Mouse (Mus musculus): Measurements from ENCODE around the gene Rps6kb2. TPM values are rescaled to one million over a fixed set of nuclear protein-coding genes. Genes with fewer than 3 reads are reported as not detected.
A peak's percentile ranks its signal among the peaks of the same experiment; 100 is the strongest.

The Rps6kb2 gene
- total RNA-seq, 2 experiments from 2014 or later, result 26.0 to 26.3 TPM

GRCm38 (mm10) chr19:4187303-4187702 lies 24.1 kb upstream of the Rps6kb2 start:
- DNase-seq, result no peak

- peak; percentile 47 for DNase-seq
Observed at GRCm38 (mm10) chr19:4184976-4185975, 22.1 kb upstream of the Rps6kb2 start.

GRCm38 (mm10) chr19:4183689-4184088 lies 20.5 kb upstream of the Rps6kb2 start:
- no peak for DNase-seq

DNA sequence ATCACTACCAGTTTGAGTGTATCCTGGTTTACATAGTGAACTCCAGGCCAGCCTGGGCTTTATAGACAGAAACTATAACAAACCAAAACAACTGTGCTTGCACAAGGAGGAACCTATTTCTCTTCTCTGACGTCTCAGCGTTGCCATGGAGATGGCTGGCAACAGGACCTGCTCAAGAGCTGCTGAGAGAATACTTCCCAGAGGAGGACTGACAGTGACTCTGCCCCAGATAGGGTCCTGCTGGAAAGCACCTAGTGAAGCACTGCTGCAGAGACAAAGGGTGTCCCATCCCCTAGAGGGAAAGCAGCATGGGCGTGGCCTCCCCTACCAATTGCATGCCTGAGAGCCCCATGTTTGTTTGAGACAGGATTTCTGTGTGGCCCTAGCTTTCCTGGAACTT lies 18.7 kb upstream of the Rps6kb2 start:
- peak; percentile 56 for DNase-seq

DNA sequence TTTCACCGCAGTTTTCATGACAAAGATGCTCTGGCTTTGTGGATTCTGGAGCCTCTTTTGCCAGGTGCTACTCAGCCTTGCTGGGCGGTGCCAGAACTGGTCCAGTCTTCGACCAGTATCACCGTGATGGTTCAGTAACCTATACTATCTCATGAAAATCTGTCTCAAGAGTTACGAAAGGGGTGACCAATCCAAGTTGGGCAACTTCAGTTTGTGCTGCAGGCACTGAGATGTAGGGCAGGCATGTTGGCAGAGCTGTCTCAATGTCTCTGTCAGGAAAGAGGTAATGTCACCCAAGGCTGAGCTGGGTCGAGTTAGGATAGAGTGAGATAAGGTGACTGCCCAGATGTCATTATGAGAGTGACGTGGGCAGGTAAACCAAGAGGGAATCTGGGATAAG lies 17.3 kb upstream of the Rps6kb2 start:
- DNase-seq, result no peak

DNA sequence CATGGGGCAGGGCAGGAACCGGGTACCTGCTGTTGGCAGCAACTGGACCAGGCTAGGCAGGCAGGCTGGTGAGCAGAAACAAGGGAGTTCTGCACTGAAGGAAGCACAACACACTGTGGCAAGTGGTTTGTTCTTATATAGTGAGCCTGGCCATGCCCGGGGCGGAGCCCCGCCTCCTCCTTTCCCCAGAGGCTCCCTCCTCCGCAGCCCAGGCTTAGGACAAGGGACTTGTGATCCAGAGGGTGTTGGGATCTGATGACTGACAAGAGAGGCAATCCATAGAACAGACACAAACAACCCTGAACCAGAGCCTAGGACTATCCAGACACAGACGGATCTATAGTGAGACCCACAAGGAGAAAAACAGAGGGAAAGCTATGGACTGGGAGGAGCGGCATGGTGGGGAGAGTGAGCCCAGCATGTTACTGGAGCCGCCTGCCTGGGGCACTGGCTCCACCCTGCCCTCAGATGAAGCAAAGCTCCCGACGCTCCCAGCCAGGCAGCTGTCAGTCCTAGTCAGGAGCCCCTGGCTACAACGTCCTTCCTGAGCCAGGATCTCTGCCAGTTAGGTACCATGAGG lies 12.3 kb upstream of the Rps6kb2 start, which contains the start of gene Carns1:
Gene Carns1 (minus strand): TSS at position 112 of the 580 bp plus-strand sequence.
- peak; percentile 76 for DNase-seq

DNA sequence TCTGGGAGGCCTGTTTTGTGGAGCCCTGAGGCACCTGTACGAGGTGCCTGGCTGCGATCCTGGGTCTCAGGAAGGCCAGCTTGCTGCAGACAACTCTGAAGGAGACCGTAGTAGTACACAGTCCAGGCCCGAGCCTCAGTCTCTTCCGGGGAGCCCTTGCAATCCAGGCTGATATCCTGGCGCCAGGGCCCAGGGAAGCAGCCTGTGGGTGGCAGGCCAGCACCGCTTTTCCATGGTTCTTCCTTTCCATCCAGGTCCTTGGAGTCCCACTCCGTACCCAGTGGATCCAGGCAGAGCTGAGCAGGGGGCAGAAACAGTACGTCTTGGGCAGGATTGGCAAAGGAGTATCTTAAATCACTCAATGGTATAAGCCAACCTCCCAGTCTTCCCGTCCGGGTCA lies 9.8 kb upstream of the Rps6kb2 start:
- no peak for DNase-seq

DNA sequence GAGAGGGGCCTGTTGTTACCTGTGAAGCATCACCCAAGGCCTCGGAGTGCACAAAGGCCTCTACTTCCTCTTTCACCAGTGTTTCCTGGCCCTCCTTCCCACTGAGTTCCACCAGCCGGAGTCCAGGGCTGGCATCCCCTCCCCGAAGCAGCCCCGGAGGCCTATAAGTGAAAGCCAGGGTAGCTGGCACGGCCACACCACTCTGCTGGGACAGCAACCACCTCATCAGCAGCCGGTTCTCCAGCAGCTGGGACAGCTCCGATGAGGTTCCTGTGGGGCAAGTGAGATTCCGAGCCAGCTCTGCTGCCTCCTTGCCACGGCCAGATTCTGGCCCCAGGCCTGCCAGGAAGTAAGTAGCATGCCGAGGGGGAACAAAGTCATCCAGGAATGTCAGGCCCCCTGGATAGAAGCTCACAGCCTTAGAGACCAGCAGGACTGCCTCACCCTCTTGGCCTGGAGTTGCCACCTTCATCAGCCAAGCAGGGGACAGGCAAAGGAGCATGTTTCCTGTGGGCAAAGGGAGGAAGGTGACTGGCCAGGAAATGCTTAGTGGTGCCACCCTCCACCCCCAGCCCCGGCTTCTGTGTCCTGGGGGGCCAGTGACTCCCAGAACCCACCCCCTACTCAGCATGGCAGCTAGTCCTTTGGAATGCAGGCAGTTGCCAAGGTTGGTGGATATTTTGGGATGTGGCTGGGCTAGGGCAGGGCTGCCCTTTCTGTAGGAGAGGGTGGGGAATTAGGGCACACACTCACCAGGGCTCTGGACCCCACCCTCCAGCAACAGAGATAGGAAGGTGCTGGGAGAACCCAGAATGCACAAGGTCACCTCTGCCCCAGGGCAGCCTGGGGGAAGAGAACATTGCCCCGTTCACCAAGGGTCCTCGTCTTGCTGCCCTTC lies 8.5 kb upstream of the Rps6kb2 start:
- peak; percentile 69 for DNase-seq

- no peak for DNase-seq
Observed at GRCm38 (mm10) chr19:4170723-4171392, 7.7 kb upstream of the Rps6kb2 start.

- DNase-seq, result no peak
Observed at GRCm38 (mm10) chr19:4169810-4170209, 6.7 kb upstream of the Rps6kb2 start.

DNA sequence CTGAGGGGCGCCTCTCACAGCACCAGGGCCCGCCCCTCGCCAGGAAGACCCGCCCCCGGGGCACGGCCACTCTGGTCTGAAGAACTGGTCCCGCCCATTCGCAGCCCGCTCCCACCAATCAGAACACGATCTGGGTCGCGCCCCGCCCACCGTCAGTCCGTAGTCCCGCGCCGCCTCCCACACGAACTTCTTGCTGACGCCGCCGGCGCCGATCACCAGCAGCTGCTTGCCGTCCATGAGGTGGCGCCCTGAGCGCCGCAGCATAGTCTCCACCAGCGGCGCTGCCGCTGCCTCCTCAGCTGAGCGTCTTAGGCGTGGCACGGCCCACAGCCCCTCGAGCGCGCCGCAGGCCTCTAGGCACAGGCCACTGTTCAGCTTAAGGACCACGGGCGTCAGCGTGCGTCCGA lies 6.2 kb upstream of the Rps6kb2 start:
- peak; percentile 100 for DNase-seq

GRCm38 (mm10) chr19:4166678-4167476 lies 3.7 kb upstream of the Rps6kb2 start:
- DNase-seq, result no peak

DNA sequence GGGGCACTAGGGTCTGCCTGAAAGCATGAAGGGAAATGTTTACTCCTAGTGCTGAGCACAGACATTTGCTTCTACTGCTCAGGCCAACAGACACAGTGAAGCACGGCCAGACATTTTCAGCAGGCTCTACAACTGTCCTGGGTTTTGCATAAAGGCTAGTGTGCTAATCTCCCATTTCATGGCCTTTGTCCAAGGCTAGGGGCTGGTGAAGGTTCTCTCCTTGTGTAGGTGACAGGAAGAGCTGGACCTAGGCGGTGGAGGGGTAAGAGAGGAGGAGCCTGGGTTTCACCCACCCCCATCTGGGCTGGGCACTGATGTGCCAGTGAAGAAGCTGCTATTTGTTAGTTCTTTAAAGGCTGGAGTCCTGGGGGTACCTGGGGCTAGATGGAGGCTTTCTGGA lies 1.6 kb upstream of the Rps6kb2 start:
- no peak for DNase-seq

DNA sequence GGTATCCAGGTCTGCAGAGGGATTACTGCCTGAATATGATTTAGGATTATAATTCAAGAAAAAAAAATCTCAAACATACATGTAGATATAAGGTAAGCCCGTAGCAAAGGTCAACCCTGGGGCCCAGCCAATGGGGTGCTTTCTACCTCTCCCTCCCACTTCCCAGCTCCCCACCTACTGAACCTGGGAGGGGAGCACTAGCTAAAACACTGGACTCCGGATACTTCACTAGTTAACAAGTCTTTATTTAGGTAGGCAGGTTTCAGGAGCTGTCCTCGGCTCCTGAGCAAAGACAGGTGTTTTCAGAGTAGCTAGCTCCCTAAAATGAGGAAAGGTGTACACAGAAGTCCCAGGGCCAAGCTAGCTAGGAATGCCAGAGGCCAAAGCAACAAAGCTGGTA lies 946 bp upstream of the Rps6kb2 start:
- no peak for DNase-seq

- DNase-seq, result no peak
Observed at GRCm38 (mm10) chr19:4163543-4163887, 361 bp upstream of the Rps6kb2 start.

DNA sequence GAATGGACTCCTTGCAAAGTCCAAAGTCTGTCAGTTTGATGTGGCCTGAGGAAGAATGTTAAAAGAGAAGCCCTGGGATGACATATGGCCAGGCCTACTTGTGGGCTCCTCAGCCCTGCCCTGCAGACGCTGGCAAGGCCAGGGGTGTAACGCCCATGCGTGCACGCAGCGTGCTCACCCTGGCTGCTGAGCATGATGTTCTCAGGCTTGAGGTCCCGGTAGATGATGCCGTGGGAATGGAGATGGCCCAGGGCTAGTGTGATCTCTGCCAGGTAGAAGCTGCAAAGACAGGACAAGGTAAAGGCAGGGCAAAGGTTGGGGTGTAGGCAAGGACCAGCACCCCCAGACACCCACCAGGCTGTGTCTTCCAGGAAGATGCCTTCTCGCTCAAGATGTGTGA lies 4.1 kb downstream of the Rps6kb2 start:
- DNase-seq, result no peak

- no peak for DNase-seq
Observed at GRCm38 (mm10) chr19:4156771-4157170, 6.4 kb downstream of the Rps6kb2 start.

DNA sequence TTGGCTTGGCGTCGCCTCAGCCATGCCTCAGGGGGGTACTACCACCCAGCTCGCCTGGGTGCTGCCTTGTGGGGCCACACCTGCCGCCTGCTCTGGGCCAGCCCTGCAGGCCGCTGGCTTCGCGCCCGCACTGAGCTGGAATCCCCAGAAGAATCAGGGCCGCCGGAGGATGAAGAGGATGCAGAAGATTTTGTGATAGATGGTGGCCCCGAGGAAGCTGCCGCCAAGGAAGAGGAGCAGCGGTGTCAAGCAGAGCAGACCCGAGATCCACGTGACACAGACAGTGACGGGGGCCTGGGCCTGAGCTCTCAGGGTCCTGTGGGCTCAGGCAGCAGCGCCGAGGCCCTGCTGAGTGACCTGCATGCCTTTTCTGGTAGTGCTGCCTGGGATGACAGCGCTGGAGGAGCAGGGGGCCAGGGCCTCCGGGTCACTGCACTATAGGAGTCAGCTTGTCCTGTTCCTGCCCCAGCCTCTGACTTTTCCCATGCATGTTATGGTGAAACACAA lies 7.0 kb downstream of the Rps6kb2 start:
- DNase-seq, result no peak

- DNase-seq, result no peak
Observed at GRCm38 (mm10) chr19:4155223-4156072, 7.7 kb downstream of the Rps6kb2 start.

All from heart, postnatal 4 days (tissue).